Mouse (Mus musculus) neural tube, embryonic 13.5 days (tissue): ENCODE measurements around the gene Exosc6. TPM values are rescaled to one million over a fixed set of nuclear protein-coding genes. Genes with fewer than 3 reads are reported as not detected.
"Not testable (repeated sequence)": the region's sequence is repeated elsewhere in the genome, so short reads cannot be mapped to it uniquely, and the experiment has no call there.

ENCODE experiments used
- ATAC-seq: fragments of 200-750 bp; cut with Nextera tagmentation; 2 replicates; pipeline ENCODE4 v1.8.0; 2017; ENCODE audit warnings: low read depth, mild to moderate bottlenecking, moderate TSS enrichment, moderate library complexity
- H3K27ac ChIP-seq: fragments of 300-500 bp; sonication (generic); replicated peaks from 2 replicates; pipeline ENCODE4 v1.5.1; 2015; ENCODE audit warnings: moderate library complexity, mild to moderate bottlenecking, inconsistent platforms
- H3K27me3 ChIP-seq: fragments of 300-500 bp; sonication (generic); 2 replicates; pipeline ENCODE4 v1.6.1; 2015; ENCODE audit warnings: mild to moderate bottlenecking, inconsistent platforms
- H3K36me3 ChIP-seq: fragments of 300-500 bp; sonication (generic); 2 replicates; pipeline ENCODE4 v1.6.1; 2015; ENCODE audit warnings: mild to moderate bottlenecking, inconsistent platforms
- H3K4me1 ChIP-seq: fragments of 300-500 bp; sonication (generic); replicated peaks from 2 replicates; pipeline ENCODE4 v1.6.1; 2015; ENCODE audit warnings: inconsistent platforms
- H3K4me2 ChIP-seq: fragments of 300-500 bp; sonication (generic); 2 replicates; pipeline ENCODE4 v1.6.1; 2015; ENCODE audit warnings: inconsistent platforms, mild to moderate bottlenecking, moderate library complexity
- H3K4me3 ChIP-seq: fragments of 300-500 bp; sonication (generic); 2 replicates; pipeline ENCODE4 v1.5.1; 2015; ENCODE audit warnings: mild to moderate bottlenecking, inconsistent platforms
- H3K9ac ChIP-seq: fragments of 300-500 bp; sonication (generic); 2 replicates; pipeline ENCODE4 v1.6.1; 2015; ENCODE audit warnings: moderate library complexity, mild to moderate bottlenecking, inconsistent platforms
- H3K9me3 ChIP-seq: fragments of 300-500 bp; sonication (generic); 2 replicates; pipeline ENCODE4 v1.6.1; 2016; ENCODE audit warnings: inconsistent platforms
- WGBS: fragments of 180-500 bp; shearing (Covaris S2); methylation state at CpG from one replicate; pipeline ENCODE4 v1.1.7; 2015; 5-methylcytosine and 5-hydroxymethylcytosine counted together
- polyA plus RNA-seq: library from polyadenylated mRNA; unstranded; fragments of >200 nt; fragmentation: Nextera tagmentation; extraction: Ambion mirVana; gene quantifications from 2 replicates; pipeline ENCODE4 v1.2.1, GENCODE M21; 2015

The Exosc6 gene
- not detected in 2 replicates for polyA plus RNA-seq

GRCm38 (mm10) chr8:111056158-111056663 lies at the start of gene Exosc6:
Exosc6 (plus strand) TSS chr8:111056339.
- Histone ChIP-seq H3K36me3 (peaks cover 53% of the 10 kb centered on the region), H3K4me2 (peak within 1 kb of the TSS; percentile 99), H3K4me1 (peaks cover 22% of the 10 kb centered on the region), H3K4me3 (peak within 1 kb of the TSS; percentile 97), H3K9ac (peak within 1 kb of the TSS; percentile 92), H3K9me3 (no peaks in the 10 kb centered on the region), H3K27ac (peak within 1 kb of the TSS; percentile 83), H3K27me3 (no peaks in the 10 kb centered on the region)
- WGBS, result under 1% methylated on average over 59 of the region's 68 CpGs
- peak; percentile 95 for ATAC-seq

- not testable (repeated sequence) for H3K9ac ChIP-seq
- peaks cover 68% of the 10 kb centered on the region for H3K36me3 ChIP-seq
Measured at GRCm38 (mm10) chr8:111010230-111010991, 45.7 kb upstream of the Exosc6 start.

DNA sequence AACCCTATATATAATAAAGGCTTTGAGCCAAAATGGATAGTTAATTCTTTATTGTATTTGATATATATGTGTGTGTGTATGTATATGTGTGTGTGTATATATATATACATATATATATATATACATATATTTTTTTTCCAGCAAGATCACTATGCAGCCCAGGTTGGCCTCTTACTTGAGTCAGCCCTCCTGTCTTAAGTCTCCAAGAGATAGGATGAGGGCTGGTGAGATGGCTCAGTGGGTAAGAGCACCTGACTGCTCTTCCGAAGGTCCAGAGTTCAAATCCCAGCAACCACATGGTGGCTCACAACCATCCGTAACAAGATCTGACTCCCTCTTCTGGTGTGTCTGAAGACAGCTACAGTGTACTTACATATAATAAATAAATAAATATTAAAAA lies 29.5 kb upstream of the Exosc6 start:
- not testable (repeated sequence) for H3K9ac ChIP-seq, H3K4me1 ChIP-seq, H3K36me3 ChIP-seq, ATAC-seq, H3K27ac ChIP-seq, H3K4me3 ChIP-seq, H3K9me3 ChIP-seq
- 79% methylated on average over 2 of the region's 2 CpGs for WGBS
- Histone ChIP-seq H3K4me2 (peak overlapping the region; percentile 90; the same call in 1 of the 2 replicates), H3K27me3 (peaks cover 12% of the 10 kb centered on the region)

More at GRCm38 (mm10) chr8:111010230-111010991, 45.7 kb upstream of the Exosc6 start:
- 89% methylated on average over 7 of the region's 10 CpGs for WGBS
- H3K4me2 ChIP-seq, H3K4me1 ChIP-seq, ATAC-seq, H3K4me3 ChIP-seq, H3K27me3 ChIP-seq, H3K9me3 ChIP-seq, H3K27ac ChIP-seq: not testable (repeated sequence)

- Histone ChIP-seq H3K9ac (peak overlapping the region; percentile 88), H3K9me3 (no peaks in the 10 kb centered on the region), H3K4me1 (peaks cover 10% of the 10 kb centered on the region), H3K36me3 (no peaks in the 10 kb centered on the region), H3K4me3 (peak overlapping the region; percentile 85), H3K27me3 (peaks cover 16% of the 10 kb centered on the region), H3K4me2 (peak overlapping the region; percentile 90), H3K27ac (peak overlapping the region; percentile 74)
- peak; percentile 92 for ATAC-seq
- under 1% methylated on average over 31 of the region's 31 CpGs for WGBS
Measured at GRCm38 (mm10) chr8:111027391-111027937, 28.7 kb upstream of the Exosc6 start.

- H3K9ac ChIP-seq, result no peak overlapping the region
- no peaks in the 10 kb centered on the region for H3K36me3 ChIP-seq
- no peaks in the 10 kb centered on the region for H3K9me3 ChIP-seq
- WGBS, result 66% methylated on average over 4 of the region's 4 CpGs
- no peak overlapping the region for H3K27ac ChIP-seq
- H3K4me2 ChIP-seq, result no peak overlapping the region
- ATAC-seq, result no peak
- H3K27me3 ChIP-seq, result peaks cover 16% of the 10 kb centered on the region
- no peak overlapping the region for H3K4me3 ChIP-seq
- H3K4me1 ChIP-seq, result peaks cover 18% of the 10 kb centered on the region
Measured at GRCm38 (mm10) chr8:111029589-111029988, 26.6 kb upstream of the Exosc6 start.

GRCm38 (mm10) chr8:111030045-111030444 lies 26.1 kb upstream of the Exosc6 start:
- no peak overlapping the region for H3K27ac ChIP-seq
- no peak for ATAC-seq
- no peaks in the 10 kb centered on the region for H3K36me3 ChIP-seq
- WGBS, result 84% methylated on average over 6 of the region's 6 CpGs
- H3K9ac ChIP-seq, result no peak overlapping the region
- peaks cover 16% of the 10 kb centered on the region for H3K27me3 ChIP-seq
- H3K9me3 ChIP-seq, result no peaks in the 10 kb centered on the region
- no peak overlapping the region for H3K4me2 ChIP-seq
- H3K4me3 ChIP-seq, result no peak overlapping the region
- H3K4me1 ChIP-seq, result peaks cover 22% of the 10 kb centered on the region

DNA sequence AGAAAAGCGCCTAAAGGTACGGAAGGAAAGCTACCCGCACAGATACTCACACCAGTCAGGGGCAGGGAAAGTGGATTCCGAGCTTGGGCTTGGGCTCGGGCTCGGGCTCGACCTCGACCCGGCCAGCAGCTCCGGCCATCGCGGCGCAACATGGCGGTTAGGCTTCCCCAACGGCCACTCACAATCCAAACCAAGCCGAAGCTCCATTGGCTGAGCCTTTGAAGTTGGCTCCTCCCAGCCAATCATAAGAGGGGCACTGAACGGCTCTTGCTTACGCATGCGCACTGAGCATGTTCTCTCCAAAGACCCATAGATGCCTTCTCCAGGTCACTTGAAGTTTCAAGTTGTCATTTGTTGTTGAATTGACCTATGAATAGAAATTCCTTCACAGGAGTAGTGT lies 24.6 kb upstream of the Exosc6 start, which contains the start of gene Ddx19b:
Ddx19b (minus strand) TSS at position 180 of the 400 bp plus-strand sequence.
- WGBS, result 94% methylated on average over 19 of the region's 19 CpGs
- Histone ChIP-seq H3K4me2 (no peak within 1 kb of the TSS), H3K4me1 (peaks cover 37% of the 10 kb centered on the region), H3K27me3 (peaks cover 16% of the 10 kb centered on the region), H3K27ac (no peak within 1 kb of the TSS), H3K9ac (no peak within 1 kb of the TSS), H3K9me3 (no peaks in the 10 kb centered on the region), H3K4me3 (no peak within 1 kb of the TSS), H3K36me3 (peaks cover 4% of the 10 kb centered on the region)
- ATAC-seq, result no peak

GRCm38 (mm10) chr8:111032916-111033315 lies 23.2 kb upstream of the Exosc6 start, which contains the start of gene Aars:
Aars (plus strand) TSS chr8:111033144.
- Histone ChIP-seq H3K4me2 (peak within 1 kb of the TSS; percentile 82), H3K36me3 (peaks cover 16% of the 10 kb centered on the region), H3K27me3 (peaks cover 16% of the 10 kb centered on the region), H3K4me3 (peak within 1 kb of the TSS; percentile 69), H3K9ac (peak within 1 kb of the TSS; percentile 85), H3K27ac (peak within 1 kb of the TSS; percentile 87), H3K9me3 (no peaks in the 10 kb centered on the region), H3K4me1 (peaks cover 32% of the 10 kb centered on the region)
- WGBS, result 94% methylated on average over 7 of the region's 7 CpGs
- ATAC-seq, result no peak

DNA sequence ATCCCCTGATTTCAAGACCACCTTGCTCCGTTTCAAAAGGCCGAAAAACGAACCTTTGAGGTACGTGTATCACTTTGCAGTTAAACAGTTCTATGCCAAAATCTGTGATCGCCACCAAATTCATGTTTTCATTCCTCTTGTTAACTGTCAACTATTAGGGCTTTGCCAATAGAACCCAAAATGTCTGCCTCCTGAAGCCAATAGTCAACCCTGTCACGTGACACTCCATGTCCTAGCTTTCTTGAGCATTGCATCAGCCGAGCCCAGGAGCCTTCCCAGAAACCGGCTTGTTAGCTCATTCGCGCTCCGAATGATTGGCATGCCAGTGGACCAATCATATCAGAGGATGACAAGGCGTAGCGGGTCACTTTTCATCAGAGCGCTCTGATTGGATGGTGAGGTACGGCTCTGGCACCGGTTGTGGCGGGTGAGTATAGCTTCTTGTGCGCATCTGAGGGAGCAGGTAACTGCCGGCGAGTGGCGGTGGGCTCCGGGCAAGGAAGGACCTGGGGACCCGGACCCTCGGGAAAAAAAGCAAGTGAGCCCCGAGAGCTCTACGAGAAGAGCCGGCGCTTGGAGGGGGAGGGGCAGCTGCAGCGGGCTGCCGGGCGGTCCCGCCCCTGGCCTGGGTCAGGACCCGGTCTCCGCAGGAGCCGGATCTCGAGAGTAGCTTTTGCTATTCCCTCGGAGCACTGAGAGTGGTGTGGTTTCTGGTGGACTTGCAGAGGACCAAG lies 22.5 kb upstream of the Exosc6 start:
- H3K27me3 ChIP-seq, result peaks cover 16% of the 10 kb centered on the region
- peak; percentile 99 for ATAC-seq

GRCm38 (mm10) chr8:111034276-111034675 lies 21.9 kb upstream of the Exosc6 start:
- ATAC-seq, result no peak; the same call in none of the 2 replicates
- 19% methylated on average over 12 of the region's 12 CpGs for WGBS

More for the DNA sequence above, 22.5 kb upstream of the Exosc6 start:
- Histone ChIP-seq H3K4me1 (peaks cover 27% of the 10 kb centered on the region), H3K9ac (peak overlapping the region; percentile 85), H3K9me3 (no peaks in the 10 kb centered on the region), H3K4me3 (peak overlapping the region; percentile 69), H3K36me3 (peaks cover 23% of the 10 kb centered on the region), H3K4me2 (peak overlapping the region; percentile 82), H3K27ac (peak overlapping the region; percentile 87)
- 5% methylated on average over 37 of the region's 37 CpGs for WGBS

GRCm38 (mm10) chr8:111036591-111036990 lies 19.5 kb upstream of the Exosc6 start:
- Histone ChIP-seq H3K4me1 (peaks cover 27% of the 10 kb centered on the region), H3K9ac (no peak overlapping the region), H3K27me3 (peaks cover 4% of the 10 kb centered on the region; the same call in 1 of the 2 replicates), H3K27ac (no peak overlapping the region), H3K4me2 (no peak overlapping the region), H3K4me3 (no peak overlapping the region), H3K9me3 (no peaks in the 10 kb centered on the region), H3K36me3 (peaks cover 51% of the 10 kb centered on the region)
- ATAC-seq, result no peak
- 95% methylated on average over 15 of the region's 15 CpGs for WGBS

More at GRCm38 (mm10) chr8:111034276-111034675, 21.9 kb upstream of the Exosc6 start:
- Histone ChIP-seq H3K4me3 (peak overlapping the region; percentile 69), H3K27me3 (peaks cover 14% of the 10 kb centered on the region), H3K9me3 (no peaks in the 10 kb centered on the region), H3K4me1 (peaks cover 27% of the 10 kb centered on the region), H3K27ac (peak overlapping the region; percentile 87), H3K36me3 (peaks cover 29% of the 10 kb centered on the region), H3K4me2 (peak overlapping the region; percentile 82), H3K9ac (peak overlapping the region; percentile 85)
